Mouse (Mus musculus): ENCODE data around the gene Cenpt. TPM values are rescaled to one million over a fixed set of nuclear protein-coding genes. Genes with fewer than 3 reads are reported as not detected.

Gene Cenpt
- 13.4 and 16.9 TPM in 2 replicates for total RNA-seq (2017)

DNA sequence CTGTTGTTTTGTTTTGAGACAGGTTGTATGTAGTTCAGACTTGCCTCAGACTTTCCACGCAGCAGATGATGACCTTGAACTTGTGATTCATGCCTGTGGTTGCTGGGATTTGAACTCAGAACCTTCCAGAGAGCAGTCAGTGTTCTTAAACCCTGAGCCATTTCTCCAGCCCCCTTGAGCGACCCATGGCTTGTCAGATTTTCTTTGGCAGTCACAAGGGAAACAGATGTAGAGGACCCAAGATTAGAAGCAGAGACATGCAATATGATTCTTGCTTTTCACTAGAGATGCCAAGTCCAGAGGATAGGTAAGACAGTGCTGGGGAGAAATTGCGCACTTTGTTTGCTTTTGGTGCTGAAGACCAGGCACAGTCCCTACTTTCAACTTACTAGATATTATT is at the start of gene Cenpt:
Gene Cenpt (minus strand): TSS at position 101 of the 400 bp plus-strand sequence.
- ATAC-seq (replicated peaks; ENCODE audit: low read depth, poor library complexity, severe bottlenecking) = no peak

- ATAC-seq (replicated peaks; ENCODE audit: low read depth, poor library complexity, severe bottlenecking) = peak; percentile 73
These were observed 48.0 kb upstream of the Cenpt start for GRCm38 (mm10) chr8:105900941-105901616.

- ATAC-seq (replicated peaks; ENCODE audit: low read depth, poor library complexity, severe bottlenecking) = peak; percentile 94
These were observed 47.3 kb upstream of the Cenpt start, which contains the start of gene Pskh1 for GRCm38 (mm10) chr8:105900180-105900940. TSS of gene Pskh1 (plus strand) at chr8:105900441.

DNA sequence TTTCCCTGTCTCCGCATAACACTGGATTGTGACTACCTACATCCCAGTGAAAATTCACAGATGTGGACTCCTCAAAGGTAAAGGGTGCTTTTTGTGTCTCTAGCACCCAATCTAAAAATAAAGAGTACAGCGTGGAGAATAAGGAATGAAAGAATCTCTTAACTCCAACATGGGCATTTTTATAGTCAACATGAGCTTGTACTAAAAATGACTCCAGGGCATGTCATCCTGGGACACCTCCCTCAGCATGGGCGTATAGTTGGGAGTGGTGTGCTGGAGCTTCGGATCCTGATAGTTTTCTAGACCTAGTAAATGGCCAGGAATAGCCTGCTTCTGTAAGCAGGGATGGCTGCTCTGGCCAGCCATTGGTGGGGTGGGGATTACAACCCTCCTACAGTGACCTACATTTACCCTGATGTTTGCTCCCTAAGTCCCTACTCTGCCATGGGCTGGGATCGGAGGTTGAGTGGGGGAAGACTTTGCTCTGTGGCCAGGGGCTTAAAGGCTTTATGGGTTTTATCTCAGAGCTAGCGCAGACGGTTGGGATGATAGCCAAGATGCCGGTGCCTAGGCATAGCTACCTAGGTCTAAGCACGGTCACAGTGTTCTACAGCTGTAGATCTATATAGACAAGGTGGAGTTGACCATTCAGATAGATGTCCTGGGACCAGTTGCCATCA is 44.9 kb upstream of the Cenpt start:
- ATAC-seq (replicated peaks; ENCODE audit: low read depth, poor library complexity, severe bottlenecking) = no peak

DNA sequence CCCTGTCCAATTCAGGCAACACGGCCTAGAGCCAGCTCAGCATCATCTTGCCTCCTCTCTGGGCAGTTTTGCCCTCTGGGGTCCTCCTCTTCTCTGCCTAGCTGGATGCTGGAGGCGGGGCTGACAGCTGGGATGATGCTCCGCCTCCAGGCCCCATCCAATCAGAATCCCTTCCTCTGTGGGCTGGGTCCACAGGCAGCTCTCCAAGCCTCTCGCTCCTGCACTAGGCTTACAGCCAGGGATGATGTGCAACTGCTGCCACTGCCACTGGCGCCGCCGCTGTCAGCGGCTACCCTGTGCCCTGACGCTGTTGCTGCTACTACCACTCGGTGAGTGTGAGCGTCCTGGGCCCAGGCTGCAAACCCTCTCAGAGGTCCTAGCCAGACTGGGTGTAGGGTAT is 40.3 kb upstream of the Cenpt start, which contains the start of gene Nrn1l:
Gene Nrn1l (plus strand): TSS at position 229 of the 400 bp plus-strand sequence.
- ATAC-seq (replicated peaks; ENCODE audit: low read depth, poor library complexity, severe bottlenecking) = peak; percentile 73

DNA sequence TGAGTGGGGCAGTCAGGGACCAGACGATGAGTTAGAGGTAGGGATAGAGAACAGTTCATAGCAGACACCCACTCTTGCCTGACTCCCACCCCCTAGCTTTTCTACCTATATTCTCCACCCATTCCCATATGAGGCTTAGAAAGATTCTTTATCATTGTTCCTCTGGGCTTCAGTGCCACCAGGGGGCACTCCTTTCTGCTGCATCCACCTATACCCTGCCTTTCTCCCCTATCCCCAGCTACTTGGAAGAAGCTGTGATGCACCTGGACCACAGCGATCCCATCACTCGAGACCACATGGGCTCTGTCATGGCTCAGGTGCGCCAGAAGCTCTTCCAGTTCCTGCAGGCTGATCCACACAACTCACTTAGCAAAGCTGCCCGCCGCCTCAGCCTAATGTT is 39.4 kb upstream of the Cenpt start:
- peak; percentile 52; the same call in 1 of the 2 replicates for ATAC-seq (replicated peaks; ENCODE audit: low read depth, poor library complexity, severe bottlenecking)

DNA sequence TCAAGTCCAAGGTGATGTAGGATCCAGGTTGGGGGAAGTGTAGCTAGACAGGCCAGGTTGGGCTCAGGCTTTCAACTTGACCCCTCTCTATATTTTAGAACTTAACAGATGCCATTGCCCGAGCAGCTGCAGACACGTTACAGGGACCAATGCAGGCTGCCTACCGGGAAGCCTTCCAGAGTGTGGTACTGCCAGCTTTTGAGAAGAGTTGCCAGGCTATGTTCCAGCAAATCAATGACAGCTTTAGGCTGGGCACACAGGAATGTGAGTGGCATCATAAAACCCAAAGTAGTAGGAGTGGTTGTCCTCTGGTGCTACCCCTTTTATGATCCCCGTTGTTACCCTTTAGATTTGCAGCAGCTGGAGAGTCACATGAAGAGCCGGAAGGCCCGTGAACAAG is 37.8 kb upstream of the Cenpt start:
- ATAC-seq (replicated peaks; ENCODE audit: low read depth, poor library complexity, severe bottlenecking) = no peak

DNA sequence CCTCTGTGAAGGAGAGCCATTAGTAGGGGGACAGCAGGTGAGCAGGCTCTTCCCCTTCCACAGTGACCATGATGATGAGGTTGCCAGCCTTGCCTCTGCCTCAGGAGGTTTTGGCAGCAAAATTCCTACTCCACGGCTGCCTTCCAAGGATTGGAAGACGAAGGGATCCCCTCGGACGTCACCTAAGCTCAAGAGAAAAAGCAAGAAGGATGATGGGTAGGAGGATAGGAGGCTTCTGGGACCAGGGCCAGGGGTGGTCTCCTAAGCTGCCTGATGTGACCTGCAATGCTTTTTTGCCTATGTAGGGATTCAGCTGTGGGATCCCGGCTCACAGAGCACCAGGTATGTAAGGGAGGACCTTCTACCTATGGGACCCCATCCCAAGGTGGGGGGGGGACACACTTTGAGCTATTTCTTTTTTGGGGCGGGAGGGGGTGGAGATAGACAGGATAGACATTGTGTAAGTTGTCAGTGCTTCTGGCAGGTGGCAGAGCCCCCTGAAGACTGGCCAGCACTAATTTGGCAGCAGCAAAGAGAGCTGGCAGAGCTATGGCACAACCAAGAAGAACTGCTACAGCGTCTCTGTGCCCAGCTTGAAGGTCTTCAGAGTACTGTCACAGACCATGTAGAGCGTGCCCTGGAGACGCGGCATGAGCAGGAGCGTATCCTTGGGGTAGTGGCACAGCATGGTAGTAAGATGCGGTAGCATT is 36.8 kb upstream of the Cenpt start:
- ATAC-seq (replicated peaks; ENCODE audit: low read depth, poor library complexity, severe bottlenecking) = no peak

DNA sequence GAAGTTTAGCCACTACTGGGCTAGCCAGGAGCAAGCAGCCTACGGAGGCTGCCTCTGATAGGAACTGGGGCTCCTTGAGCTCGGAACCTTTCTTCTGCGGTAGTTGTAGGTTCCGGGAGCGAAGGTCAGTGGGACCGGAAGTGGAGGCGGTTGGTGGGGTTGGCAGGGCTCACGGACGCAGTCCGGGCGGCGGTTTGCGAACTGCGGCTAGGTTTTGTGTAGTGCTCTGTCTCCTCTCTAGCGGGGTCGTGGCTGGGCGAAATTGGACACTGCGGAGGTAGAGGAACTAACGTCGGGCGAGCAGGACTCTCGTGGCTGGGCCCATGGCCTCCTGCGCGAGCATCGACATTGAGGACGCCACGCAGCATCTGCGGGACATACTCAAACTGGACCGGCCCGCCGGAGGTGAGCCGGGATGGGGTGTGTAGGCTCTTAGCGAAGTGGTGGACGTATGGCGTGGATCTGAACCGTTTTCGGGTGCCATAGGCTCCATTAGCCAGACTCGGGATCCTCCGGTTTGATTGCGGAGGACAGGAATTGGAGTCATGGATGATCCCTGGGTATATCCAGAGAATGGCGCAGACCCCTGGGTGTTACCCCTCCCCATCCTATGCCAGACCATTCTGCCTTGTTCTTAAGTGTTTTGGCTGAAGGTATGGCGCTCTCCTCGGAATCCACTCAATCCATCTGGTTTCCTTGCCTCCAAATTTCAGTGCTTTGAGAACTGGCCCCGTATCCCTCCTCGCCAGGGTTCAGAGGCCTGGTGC is 27.9 kb upstream of the Cenpt start, which contains the start of gene Edc4:
Gene Edc4 (plus strand): TSS at position 128 of the 767 bp plus-strand sequence.
- ATAC-seq (replicated peaks; ENCODE audit: low read depth, poor library complexity, severe bottlenecking) = peak; percentile 99

DNA sequence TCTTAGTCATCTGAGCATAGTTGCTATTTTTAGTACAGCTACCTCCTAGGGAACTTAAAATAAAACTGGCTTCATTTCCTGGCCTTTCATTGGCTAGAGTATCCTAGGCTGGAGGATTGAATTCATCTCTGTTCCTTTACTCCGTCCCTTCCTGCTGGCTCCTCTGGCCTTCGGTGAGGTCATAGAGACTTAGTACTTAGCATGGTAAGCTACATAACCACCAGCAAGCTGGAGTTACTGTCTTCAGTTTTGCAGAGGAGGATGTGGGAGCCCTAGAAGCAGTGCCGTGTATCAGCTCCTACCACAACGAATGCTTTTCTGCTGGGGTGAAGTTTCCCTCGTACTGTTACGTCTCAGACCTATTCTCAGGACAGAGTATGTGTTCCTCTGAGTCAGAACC is 21.2 kb upstream of the Cenpt start:
- no peak for ATAC-seq (replicated peaks; ENCODE audit: low read depth, poor library complexity, severe bottlenecking)

DNA sequence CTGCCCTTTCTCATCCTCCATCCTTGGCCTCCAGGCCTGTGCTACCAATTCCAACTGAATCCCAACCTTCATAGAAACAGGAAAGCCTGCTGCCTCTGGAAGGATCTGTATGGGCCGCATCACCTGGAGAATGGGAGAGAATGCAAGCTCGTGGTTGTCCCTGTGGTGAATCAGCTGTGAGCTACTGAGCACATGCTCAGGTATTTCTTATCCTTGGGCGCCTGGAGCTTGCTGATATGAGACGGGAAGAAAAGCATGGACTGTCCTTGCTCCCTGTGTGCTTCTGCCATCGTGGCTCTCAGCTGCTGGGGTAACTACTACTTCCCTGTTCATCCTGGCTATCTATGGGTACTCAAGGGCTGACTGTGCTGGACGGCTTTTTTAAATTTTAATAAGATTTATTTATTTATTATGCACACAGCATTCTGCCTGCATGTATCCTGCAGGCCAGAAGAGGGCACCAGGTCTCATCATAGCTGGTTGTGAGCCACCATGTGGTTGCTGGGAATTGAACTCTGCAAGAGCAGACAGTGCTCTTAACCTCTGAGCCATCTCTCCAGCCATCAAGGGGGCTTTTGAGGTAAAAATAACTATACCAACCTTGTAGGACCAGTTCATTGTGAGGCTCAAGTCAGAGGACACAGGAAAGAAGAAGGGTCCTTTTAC is 13.4 kb upstream of the Cenpt start:
- ATAC-seq (replicated peaks; ENCODE audit: low read depth, poor library complexity, severe bottlenecking) = no peak

- ATAC-seq (replicated peaks; ENCODE audit: low read depth, poor library complexity, severe bottlenecking) = no peak
These were observed 8.9 kb upstream of the Cenpt start for GRCm38 (mm10) chr8:105861951-105862350.

DNA sequence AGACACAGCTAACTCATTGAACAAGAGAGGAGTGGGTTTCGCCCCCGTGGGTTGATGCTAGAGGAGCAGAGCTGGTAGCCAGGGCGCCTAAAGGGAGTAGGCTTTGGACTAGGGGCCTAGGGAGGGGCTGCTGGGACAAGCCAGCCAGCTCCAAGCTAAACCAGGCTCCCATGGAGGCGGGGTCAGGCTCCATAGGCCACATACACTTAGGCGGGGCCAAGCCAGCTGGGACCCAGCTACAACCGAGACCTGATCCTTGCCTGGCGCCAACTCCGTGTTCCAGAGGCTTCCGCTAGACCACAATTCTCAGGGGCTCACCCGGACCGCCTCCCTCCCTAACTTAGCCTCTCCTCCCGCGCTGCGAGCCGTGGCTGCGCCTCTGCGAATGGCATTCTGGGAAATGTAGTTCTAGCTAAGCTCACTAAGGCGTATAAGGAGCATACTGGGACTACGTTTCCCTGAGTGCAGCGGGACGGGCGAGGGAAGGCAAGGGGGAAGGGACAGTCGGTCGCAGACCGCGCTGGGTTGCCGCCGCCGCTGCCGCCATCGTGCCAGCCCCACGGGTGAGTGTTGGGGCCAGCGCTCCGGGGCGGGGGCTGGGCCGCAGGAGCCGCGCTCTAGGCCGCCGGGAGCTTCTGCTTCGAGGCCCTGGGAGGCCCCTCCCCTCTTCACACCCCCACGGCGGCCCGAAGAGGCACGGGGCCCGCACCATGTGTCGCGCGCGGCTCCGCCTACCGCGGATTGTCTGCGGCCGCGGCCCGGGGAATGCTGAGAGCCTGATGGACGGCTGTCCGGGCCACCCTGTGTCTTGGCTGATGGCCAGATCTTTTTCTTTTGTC is 7.3 kb upstream of the Cenpt start, which contains the start of gene Nutf2:
Gene Nutf2 (plus strand): TSS at position 438 of the 839 bp plus-strand sequence.
- peak; percentile 92 for ATAC-seq (replicated peaks; ENCODE audit: low read depth, poor library complexity, severe bottlenecking)

- ATAC-seq (replicated peaks; ENCODE audit: low read depth, poor library complexity, severe bottlenecking) = peak; percentile 6; the same call in 1 of the 2 replicates
These were observed 6.2 kb upstream of the Cenpt start for GRCm38 (mm10) chr8:105859314-105859713.

DNA sequence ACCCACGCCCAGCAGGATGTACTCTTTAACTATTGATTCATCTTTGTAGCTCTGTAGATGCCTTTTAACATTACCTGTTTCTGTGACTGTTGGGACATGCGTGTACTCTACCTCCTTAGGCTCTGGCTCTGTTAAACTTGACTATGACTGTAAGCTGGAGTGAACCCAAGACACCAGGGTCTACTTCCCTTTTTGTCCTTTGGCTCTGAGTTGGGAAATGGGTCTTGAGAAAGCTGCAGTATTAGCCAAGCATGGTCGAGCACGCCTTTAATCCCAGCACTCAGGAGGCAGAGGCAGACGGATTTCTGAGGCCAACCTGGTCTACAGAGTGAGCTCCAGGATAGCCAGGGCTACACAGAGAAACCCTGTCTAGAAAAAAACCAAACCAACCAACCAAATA is 5.4 kb upstream of the Cenpt start:
- no peak for ATAC-seq (replicated peaks; ENCODE audit: low read depth, poor library complexity, severe bottlenecking)

DNA sequence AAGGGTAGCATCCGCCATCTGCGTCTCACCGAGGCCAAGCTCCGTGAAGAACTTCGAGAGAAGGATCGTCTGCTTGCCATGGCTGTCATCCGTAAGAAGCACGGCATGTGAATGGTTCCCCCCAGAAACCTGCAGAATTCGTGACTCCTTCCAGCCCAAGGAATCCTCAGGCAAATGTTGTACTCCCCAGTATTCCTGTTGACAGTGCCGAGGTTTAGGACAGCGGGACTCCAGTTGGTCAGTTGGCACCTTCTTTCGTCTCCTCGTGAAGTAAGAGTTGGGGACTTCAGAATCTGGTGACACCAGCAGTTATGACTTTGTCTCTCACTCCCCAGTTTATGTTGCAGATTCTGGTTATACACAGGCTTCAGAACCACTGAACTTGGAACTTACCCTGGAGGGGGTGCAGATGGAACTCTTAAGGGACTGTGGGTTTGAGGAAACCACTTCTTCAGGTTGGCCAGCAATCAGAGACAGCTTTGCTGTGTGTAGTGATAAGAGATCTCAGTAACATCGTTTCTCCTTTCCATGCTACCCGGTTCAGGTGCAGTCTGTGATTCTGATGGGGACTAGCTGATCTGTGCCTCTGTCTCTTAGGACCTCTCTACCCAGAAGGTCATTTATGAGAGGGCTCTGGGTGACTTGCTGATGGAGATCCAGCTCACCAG is 3.2 kb upstream of the Cenpt start:
- ATAC-seq (replicated peaks; ENCODE audit: low read depth, poor library complexity, severe bottlenecking) = no peak

Data from common myeloid progenitor, adult 5-6 weeks (primary cell).